Mouse (Mus musculus) left cerebral cortex, postnatal 36 days (tissue): ENCODE measurements around the gene Ipcef1. TPM values are rescaled to one million over a fixed set of nuclear protein-coding genes. Genes with fewer than 3 reads are reported as not detected.
"Not testable (repeated sequence)": the region's sequence is repeated elsewhere in the genome, so short reads cannot be mapped to it uniquely, and the experiment has no call there.

Experiments
- DNase-seq, 2 experiments: peaks; one replicate each; pipeline ENCODE4 v3.0.0; 2021 to 2022; ENCODE audit warnings: low spot score in 2 of 2, mixed read lengths in 1 of 2
- intact Hi-C: fragments of 180-260 bp; cut with DNase I; formaldehyde crosslinking; loops from one replicate; pipeline ENCODE4 v1.15.1; 2025
- total RNA-seq, 2 experiments: library from RNA; stranded (reverse); gene quantifications; 2 replicates each; pipeline ENCODE4 v1.2.3; 2021

Ipcef1 gene
- total RNA-seq, 2 experiments from 2014 or later: 87.4 to 88.4 TPM

DNA sequence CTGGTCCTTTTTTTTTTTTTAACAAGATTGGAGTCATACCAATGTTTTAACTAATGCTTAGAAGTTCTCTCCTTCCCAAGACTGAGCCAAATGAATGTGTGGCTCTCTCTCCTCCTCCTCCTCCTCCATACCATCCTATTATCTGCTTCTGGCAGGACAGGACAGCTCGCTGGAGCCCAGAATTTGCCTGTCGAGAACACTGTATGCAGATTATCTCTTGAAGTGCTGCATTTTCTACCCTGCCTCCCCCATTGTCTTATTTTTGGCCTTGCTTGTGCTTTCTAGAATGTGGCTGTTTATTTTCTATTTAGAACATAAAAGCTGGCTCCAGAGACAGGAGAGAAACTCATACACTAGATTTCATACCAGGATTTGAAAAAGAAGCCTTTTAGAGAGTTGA, 142.5 kb downstream of the Ipcef1 start:
- peak in 1 of 2 experiments; percentile 55 for DNase-seq
- intact Hi-C loops: loop anchor here (10.0 kb wide), 1 partner anchor 65 kb away; no protein-coding TSS in a partner anchor

GRCm38 (mm10) chr10:6901819-6902393, 150.4 kb downstream of the Ipcef1 start:
- intact Hi-C loops: no loop called here
- no peak for DNase-seq

- intact Hi-C loops: no loop called here
These were observed 152.2 kb downstream of the Ipcef1 start for GRCm38 (mm10) chr10:6900126-6900525.

DNA sequence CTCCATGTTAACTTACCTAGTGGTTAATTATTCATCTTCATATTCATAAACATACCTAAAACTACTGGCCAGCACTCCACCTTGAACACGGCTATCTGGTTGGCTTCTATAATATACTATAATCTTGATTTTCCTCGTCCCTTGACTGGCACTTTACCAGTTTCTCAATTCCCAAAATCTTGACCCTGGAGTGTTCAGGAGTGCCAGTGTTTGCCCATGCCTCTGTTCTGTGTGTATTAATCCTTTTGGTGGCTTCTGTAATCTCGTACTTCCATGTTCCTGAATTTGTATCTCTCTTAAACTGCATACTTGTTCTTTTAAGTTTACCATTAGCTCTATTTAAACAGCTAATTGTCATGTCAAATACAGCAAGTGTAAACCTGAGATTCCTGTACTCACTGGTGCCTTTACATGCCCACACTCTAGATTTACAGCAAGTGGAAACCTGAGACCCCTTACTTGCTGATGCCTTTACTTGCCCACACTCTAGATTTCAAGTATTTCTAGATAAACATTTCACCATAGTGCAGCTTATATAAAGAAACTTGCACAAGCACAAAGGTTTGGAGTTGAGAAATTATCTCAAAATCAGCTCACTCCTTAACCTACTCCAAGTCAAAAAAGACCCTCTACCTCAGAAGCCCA, 155.5 kb downstream of the Ipcef1 start:
- intact Hi-C loops: no loop called here

More at GRCm38 (mm10) chr10:6900126-6900525, 152.2 kb downstream of the Ipcef1 start:
- no peak for DNase-seq

DNA sequence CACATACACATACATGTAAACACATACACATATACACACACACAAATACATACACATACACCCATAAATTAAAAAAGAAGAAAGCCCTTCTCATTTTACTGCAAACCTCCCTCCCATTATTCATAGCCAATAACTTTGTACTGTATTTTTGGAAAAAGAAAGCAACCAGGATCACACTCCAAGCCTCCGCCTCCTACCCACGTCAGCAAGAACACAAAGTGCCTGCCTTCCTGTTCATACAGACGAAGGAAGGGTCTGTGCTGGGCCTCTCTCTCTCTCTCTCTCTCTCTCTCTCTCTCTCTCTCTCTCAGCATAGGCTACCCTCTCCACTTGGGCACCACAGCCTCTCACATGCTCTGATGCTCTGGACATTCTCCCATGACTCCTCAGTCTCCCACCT, 156.5 kb downstream of the Ipcef1 start:
- DNase-seq: peak in 1 of 2 experiments; percentile 40
- intact Hi-C loops: no loop called here

More for the DNA sequence above, 155.5 kb downstream of the Ipcef1 start:
- DNase-seq: no peak

DNA sequence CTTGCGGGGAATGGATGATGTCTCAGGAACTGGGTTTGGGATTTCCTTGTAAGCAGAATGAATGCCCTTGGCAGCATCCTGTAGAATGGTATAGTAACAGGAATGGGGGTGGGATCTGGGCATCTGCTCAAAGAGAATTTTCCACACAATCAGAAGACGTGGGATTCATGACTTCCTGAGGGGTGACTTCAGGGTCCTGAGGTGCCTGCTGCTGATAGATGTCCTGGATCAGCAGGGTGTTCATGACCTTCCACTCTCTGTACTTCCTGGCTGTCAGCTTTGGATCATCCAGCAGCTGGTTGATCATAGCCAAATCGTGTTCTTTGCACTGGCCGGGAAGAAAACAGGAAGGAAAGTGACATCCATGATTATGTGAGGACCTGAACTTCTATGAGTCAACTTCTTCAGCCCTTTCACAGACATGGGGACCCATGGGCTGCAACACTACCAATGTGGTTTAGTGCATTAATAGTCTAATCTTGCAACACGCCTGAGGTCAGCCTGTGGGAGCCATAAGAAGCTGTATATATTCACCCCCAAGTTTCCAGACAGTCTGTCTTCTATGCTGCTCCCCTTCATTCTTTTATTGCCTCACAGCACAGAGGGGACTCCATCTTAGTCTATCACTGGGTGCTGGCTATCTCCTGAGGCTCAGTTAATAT, 161.8 kb downstream of the Ipcef1 start:
- DNase-seq: no peak
- intact Hi-C loops: no loop called here

- intact Hi-C loops: loop anchor here (5.0 to 10.0 kb wide), 3 partner anchors 88 to 855 kb away; no protein-coding TSS in a partner anchor
- no peak for DNase-seq
These were observed 162.5 kb downstream of the Ipcef1 start for GRCm38 (mm10) chr10:6889640-6890245.

GRCm38 (mm10) chr10:6885460-6885859, 166.8 kb downstream of the Ipcef1 start:
- intact Hi-C loops: loop anchor here (2.0 to 10.0 kb wide), 4 partner anchors 92 to 851 kb away; no protein-coding TSS in a partner anchor
- DNase-seq: no peak

DNA sequence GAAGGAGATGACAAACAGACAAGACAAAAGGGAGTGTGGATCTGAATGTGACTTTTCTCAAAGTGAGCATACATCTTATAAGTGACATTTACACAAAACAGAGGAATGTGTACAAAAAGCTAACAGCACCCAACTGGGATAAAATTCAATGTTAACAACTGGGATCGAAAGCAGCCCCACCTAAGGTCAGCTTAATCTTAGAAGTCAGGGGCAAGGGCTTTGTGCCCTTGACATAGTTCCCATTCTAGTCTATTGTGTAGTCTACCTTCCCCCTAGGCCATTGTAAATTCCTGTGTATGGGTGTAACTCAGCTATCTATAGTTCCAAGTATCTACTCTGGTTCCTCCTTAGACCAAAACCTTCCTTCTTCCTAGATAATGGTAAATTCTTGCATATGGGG, 170.2 kb downstream of the Ipcef1 start:
- DNase-seq: not testable (repeated sequence)
- intact Hi-C loops: loop anchor here (10.0 kb wide), 1 partner anchor 847 kb away; no protein-coding TSS in a partner anchor

DNA sequence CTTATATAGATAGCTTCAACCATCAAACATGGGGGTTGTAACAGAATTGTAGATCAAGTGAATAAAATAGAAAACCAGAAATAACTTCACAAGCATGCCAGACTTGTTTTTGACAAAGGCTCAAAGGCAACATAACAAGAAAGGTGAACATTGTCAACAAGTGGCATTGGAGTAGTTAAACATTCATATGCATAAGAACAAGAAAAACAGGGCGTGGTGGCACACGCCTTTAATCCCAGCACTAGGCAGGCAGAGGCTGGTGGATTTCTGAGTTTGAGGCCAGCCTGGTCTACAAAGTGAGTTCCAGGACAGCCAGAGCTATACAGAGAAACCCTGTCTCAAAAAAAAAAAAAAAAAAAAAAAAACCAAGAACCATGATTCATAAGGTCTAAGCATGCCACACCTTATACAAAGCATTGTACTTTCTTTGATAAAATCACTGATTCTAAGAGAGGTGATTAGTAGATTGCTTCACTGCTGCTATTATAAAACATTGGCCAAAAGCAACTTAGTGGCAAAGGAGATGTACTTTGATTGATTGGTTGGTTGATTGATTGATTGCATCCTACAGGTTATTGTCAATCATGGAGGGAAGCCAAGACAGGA, 173.9 kb downstream of the Ipcef1 start:
- intact Hi-C loops: no loop called here
- no peak for DNase-seq

- DNase-seq: no peak
- intact Hi-C loops: no loop called here
These were observed 178.4 kb downstream of the Ipcef1 start for GRCm38 (mm10) chr10:6873917-6874316.

- DNase-seq: no peak
- intact Hi-C loops: no loop called here
These were observed 180.7 kb downstream of the Ipcef1 start for GRCm38 (mm10) chr10:6871418-6872072.

GRCm38 (mm10) chr10:6855812-6856211, 196.5 kb downstream of the Ipcef1 start:
- intact Hi-C loops: no loop called here
- DNase-seq: no peak

- intact Hi-C loops: no loop called here
- DNase-seq: no peak
These were observed 203.4 kb downstream of the Ipcef1 start for GRCm38 (mm10) chr10:6848834-6849233.

DNA sequence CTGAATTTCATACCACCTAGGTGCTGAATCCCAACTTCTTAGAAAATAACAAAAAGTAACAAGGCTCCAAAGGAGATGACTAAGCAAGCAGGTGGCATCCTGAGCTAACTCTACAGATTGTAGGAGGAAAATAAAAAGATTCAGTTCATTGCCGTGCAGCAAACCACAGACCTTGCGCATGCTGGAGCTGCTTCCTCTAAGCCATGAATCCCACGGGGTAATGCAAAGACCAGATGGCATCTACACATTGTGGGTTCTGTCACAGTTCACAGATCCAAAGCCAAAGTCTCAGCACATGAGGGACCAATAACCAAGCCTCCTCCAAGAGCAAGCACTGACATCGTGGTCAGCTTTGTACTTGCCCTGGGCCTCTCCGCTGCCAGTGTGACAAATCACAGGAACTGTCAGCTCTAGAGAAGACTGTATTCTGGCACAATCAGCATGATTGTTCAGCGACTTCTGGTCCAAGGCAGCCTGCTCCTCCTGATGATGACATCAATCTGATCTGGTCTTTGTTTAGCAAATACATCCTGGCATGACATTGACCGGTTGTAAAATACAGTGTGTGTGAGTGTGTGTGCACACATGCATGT, 204.0 kb downstream of the Ipcef1 start:
- intact Hi-C loops: no loop called here
- peak; percentile 5 to 8 for DNase-seq

DNA sequence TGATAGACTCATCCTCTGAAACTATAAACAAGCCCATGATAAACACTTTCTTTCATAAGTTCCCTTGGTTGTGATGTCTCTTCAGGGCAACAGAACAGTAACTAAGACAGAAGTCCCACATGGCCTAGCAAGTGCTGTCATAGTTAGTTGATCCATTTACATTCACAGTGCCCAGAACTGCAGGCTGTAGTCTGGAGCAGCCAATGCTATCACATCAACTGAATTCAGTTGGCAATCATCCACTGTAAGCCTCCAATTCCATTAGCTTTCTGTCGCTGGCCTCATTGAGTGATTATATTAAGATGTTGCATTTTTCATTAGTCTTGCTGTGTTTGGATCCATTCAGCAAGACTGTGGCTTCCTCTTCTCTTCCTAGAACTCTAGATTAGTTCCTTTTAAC, 206.0 kb downstream of the Ipcef1 start:
- intact Hi-C loops: no loop called here
- no peak for DNase-seq

DNA sequence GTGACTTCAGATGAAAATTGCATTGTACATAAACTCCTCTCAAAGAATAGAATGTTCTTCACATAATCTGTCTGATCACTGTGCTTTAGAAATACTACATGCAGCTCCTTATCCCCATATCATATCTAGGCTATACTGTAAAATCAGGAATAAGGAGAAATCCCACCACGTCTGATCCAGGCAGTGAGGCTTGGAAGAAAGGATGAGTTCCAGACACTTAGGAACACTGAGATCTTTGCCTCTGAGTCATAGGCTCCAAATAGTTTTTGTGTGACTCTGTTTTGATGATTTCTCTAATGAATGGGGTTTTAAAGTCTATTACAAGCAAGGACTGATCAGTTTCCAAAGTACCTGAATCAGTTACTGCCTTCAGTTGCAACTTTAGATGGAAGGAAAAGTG, 210.1 kb downstream of the Ipcef1 start:
- no peak for DNase-seq

More for the DNA sequence above, 210.1 kb downstream of the Ipcef1 start:
- intact Hi-C loops: no loop called here
